Mouse (Mus musculus) lung, postnatal 14 days (tissue): ENCODE measurements at regions not wholly inside any gene's neighbourhood (a gene's known extent, or its start where the extent isn't known, plus 50 kb on each side); places are given as distances from the start of the nearest gene placed in this dataset.

ENCODE experiments used
- DNase-seq: peaks from one replicate; pipeline ENCODE4 v3.0.0; 2021

- no peak for DNase-seq
These were observed 364.9 kb upstream of the Dcn start for GRCm38 (mm10) chr10:97114501-97114900.

GRCm38 (mm10) chr10:97122693-97123092 is 356.7 kb upstream of the Dcn start:
- DNase-seq = no peak

DNA sequence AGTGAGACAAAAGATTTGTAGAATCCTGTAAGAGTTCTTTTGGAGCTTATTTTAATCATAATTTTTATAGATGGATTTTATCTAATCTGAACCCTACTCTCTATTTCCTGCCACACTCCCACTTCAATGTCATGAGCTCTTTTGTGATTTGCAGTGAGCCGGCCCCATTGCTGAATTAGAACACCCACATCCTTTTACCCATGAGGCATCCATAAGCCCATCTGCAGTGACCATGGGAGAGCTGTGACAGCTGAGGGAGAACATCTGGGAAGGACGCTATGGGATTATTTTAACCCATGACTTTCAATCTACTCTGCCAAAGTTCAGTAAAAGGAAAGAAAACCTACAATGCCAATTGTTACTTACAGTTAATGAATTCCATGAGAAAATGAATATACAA is 337.8 kb upstream of the Dcn start:
- DNase-seq = no peak

DNA sequence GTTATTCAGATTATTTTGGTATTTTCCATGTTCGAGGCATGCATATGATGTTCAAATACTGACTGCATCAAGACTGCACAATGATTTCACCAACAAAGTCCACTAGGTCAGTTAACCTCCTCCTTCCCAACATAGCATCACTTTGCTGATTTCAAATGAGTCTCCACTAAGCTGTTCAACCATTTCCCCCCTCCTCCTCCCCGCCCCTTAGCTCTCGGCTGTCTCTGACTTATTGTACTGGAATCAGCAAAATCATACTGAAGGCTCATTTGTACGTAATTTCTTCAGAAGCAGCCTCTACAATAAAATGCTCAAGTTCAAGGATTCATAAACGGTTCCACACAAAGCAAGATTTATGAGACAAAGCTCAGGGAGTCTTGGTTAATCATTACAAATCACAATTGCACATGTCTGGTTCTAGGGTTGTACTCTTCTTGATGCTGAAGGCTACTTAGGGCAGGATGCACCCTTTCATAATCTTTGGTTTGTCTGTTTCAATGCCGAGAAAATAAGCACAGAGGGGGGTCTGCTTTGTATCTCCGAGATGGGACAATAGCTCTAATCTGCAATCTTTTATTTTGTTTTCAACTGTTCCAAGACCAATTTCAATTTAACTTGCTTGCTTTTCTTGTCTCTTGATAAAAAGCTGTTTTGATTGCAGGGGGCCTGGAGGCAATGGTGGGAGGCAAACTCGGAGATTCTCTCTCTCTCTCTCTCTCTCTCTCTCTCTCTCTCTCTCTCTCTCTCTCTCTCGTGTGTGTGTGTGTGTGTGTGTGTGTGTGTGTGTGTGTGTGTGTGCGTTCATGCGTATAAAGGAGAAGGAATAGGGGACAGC is 320.6 kb upstream of the Dcn start:
- no peak for DNase-seq

DNA sequence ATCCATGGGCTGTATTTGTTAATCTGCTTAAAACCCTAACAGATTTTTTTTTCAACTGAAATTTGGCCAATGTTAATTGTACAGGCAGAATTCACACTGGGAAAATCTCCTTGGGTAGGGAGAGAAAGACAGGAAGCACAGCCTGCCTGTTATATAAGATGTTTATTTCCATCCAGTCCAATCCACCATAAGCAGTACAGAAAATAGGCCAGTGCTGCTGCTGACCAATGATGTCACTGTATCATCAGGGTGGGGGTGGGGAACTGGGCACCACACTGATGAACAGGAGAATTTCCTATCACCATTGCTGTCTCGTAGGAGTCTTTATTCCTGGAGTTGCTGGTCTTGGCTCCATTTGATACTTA is 320.0 kb upstream of the Dcn start:
- no peak for DNase-seq

GRCm38 (mm10) chr10:97159831-97160575 is 319.4 kb upstream of the Dcn start:
- peak; percentile 29 for DNase-seq

DNA sequence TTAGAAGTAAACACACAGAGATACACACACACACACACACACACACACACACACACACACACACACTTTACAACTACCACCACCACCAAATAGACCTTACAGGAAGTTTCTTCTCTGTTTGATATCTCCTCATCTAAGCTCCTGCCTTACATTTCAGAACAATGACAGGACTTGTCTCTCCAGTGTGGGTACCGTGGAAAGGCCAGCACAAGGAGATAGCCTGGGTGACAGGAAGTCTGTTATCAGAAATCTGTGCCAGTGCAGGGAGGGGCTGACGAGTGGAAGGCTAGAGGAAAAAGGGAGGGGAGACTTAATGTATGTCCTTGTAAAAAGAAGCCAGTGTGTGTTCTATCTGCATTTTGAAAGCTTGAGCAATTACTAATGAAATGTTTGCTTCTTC is 318.5 kb upstream of the Dcn start:
- DNase-seq = no peak

DNA sequence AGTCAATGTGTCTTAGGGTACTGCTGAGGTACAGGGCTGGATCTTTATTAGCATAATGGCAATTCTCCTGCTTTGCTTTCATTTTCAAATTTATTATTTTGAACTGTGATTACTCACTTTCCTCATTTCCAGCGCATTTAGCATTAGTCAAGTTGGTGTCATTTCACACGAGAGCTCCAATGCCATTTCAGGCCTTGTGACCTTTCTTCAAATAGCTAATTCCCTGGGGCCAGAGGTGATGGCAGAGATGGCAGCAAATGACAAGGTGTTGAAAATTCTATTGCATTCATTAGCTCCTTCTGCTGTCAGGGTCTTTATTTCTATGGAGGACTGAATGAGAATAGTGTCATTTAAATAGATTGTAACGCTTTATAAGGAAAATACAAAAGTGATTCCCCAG is 300.9 kb upstream of the Dcn start:
- no peak for DNase-seq

DNA sequence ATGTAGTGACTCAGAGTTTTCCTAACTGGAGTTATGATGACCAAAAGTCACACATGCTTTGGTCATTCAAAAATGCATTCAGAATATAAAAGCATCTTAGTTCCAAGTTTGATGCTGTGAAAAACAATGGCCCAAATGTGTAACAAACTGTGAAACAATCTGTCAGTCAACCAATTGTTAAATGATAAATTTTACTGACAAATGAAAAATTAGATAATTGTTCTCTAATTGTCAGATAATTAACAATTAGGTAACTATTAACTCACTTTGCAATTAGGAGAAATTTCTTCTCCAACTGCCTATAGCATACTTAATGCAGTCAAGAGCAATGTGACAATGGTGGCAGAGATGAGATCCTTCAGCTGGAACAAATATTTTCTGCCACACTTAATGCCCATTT is 289.7 kb upstream of the Dcn start:
- DNase-seq = no peak

DNA sequence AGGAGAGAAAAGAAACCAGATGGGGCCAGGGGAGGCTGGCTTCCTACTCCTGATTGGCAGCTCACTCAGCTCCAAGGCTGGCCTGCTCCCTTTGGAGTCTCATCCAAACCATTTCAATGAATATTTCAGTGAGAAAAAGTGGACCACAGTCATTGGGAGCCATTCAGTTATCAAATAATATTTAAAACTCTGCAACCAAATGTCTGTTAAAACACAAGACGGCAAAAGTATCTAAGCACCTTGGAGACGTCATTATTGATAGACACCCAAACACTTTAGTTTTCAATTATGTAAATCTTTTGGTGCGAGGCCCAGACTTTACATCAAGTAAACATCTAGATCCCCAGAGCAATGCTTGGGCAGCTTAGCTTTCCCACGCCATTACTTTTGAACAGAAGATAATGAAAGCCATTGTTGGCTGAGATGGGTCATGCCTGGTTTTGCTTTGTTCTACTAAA is 268.1 kb upstream of the Dcn start:
- DNase-seq = no peak

DNA sequence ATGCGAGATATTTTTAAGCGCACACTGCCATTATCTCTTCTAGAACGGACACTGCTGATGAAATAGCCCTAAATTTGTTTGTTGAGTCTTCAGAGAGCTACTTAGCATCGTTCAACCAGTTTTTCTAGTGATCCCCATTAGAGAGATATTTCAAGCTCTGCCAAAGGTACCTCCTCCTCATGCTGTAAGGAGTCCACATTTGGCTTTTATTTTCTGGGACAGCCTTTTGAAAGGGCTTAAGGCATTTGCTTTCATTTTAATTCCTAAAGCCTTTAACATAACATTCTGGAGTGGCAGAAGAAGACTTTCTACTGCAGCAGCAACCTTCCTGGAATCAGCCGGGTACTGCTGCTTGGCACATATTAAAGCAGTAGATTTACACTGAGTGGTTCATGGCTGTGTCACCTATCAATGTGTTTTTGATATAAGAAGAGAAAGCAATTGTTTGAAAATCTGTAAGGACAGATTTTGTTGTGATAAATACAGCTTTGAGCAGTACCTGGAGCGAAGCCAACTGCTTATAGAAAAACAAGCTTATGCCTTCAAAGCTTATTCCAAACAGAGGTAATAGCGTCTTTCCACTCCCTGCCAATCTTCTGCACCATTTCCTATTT is 267.5 kb upstream of the Dcn start:
- no peak for DNase-seq

DNA sequence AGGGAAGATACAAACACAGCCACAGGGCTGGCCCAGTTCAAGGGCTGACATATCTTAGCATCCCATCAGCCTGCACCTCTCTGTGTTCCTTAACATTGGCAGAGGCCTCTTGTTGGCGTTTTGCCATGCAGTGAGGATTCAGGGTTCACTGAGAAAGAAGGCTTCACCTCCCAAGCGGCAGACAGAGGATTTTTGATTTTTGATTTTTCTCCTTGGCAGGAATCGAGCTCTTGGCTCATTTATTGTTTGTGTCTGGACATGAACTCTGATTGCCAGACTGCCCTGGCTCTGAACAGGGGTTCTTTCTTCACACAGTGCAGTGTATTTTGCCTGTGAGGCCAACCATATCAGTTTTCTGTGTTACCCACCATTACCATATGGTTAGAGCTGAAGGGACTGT is 259.9 kb upstream of the Dcn start:
- peak; percentile 53 for DNase-seq

- no peak for DNase-seq
These were observed 259.0 kb upstream of the Dcn start for GRCm38 (mm10) chr10:97220431-97220830.

- DNase-seq = no peak
These were observed 243.8 kb upstream of the Dcn start for GRCm38 (mm10) chr10:97235631-97236030.

DNA sequence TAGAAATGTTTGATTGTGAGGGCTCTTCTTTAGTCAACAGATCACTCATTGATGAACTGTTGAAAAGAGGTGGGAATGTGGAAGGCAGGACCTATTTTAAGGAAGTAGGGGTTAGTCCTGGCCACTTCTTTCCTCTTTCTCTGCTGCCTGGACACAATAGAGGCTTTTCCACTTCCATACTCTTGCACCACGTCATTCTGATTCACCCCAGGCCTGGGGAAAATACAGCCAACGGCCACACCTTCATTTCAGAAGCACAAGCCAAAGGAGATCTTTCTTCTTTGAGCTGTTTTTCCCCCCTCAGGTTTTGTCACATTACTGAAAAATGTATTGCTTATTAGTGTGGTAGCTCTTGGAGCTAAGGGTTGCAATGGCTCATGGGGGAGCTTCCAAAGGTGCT is 237.9 kb upstream of the Dcn start:
- DNase-seq = no peak

DNA sequence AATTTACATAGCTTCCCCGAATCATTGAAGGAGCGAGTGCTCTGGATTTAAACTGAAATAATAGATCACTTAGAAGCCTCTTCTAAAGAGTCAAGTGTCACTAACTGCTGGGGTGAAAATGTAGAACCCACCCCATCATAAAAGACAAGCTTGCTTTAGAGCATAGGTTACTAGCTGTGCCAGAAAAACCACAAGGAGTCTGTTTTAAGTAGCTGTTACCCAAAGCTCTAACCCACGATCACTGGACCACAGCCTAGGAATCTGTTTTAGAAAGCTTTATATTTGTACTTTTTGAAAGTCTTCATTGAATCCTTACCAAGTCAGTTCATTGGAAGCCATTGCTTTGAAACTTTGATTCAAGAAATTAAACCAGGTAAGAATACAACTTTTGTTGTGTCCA is 233.7 kb upstream of the Dcn start:
- no peak for DNase-seq

DNA sequence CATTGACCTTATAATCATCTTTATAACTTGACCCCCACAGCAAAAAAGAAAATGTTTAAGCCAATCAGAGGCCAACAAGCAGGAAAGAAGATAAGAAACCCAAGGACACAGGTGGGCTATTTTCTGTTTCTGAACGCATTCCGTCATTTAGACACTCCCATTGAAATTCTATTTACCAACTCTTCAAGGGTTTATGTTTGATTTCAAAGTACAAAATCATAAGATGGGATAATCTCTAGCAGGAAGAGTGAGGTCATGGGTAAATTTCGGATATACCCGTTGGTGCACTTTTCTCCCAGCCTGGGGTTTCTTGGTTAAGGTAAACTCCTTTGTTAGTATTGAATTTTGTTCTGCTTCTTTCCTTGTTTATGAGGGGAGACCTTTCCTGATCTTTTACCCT is 230.9 kb upstream of the Dcn start:
- no peak for DNase-seq

DNA sequence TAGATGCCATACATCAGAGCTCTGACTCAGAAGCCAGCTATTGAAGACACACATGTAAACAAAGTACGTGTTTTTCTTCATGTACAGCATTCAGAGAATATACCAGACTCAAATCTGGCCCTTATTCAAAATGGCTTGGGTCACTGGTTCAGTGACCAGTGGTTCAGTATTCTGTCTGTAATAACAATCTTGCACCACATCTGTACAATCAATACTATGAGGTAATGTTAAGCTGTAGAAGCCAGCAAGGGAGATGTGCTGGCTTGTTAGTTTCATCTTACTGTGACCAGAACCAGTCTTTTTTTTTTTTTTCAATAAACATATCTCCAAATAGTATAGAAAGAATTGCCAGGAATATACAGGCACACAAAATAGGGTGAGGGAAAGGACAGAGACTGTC is 229.6 kb upstream of the Dcn start:
- DNase-seq = no peak

- no peak for DNase-seq
These were observed 229.2 kb upstream of the Dcn start for GRCm38 (mm10) chr10:97250167-97250566.

- DNase-seq = peak; percentile 9
These were observed 213.4 kb upstream of the Dcn start for GRCm38 (mm10) chr10:97265959-97266517.

DNA sequence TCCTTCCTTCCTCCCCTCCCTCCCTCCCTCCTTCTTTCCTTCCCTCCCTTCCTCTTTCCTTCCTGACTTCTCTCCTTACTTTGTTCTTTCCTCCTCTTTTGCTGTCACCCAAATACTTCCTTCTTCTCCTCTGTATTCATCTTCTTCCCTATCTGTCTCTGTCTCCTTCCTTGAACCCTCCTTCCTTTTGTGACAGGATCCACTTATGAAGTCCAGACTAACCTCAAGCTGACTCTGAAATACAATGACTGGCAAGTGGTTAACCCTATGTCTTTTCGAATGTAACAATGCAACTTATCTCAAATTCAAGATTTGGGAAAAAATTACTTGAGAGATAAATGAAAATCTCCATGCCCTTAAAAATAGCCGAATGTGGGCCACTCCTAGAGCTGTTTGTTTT is 197.0 kb upstream of the Dcn start:
- DNase-seq = no peak

- no peak for DNase-seq
These were observed 196.4 kb upstream of the Dcn start for GRCm38 (mm10) chr10:97282841-97283496.

- DNase-seq = no peak
These were observed 174.5 kb upstream of the Dcn start for GRCm38 (mm10) chr10:97304791-97305355.
